Mouse (Mus musculus): ENCODE results near the gene Gm28053. TPM values are rescaled to one million over a fixed set of nuclear protein-coding genes. Genes with fewer than 3 reads are reported as not detected.

Gene Gm28053
- total RNA-seq, 2 experiments from 2014 or later: not detected

Other genes with a start within 250 kb of the Gm28053 start
- gene Atp6v0e2, start 181.0 kb upstream of the Gm28053 start, total RNA-seq (2021): 10 to 100 TPM; 43.0 to 45.0 TPM
- 10 to 100 TPM; 14.0 to 15.0 TPM for gene Lrrc61, start 163.8 kb upstream of the Gm28053 start, total RNA-seq (2021)
- gene Rarres2, start 145.8 kb upstream of the Gm28053 start, total RNA-seq (2021): 10 to 100 TPM; 19.7 to 35.5 TPM
- gene Gm45021, start 129.0 kb upstream of the Gm28053 start, total RNA-seq (2021): not detected
- 10 to 100 TPM; 21.0 to 23.0 TPM for gene Repin1, start 124.7 kb upstream of the Gm28053 start, total RNA-seq (2021)
- gene Gm44965, start 124.7 kb upstream of the Gm28053 start, total RNA-seq (2021): 1 to 10 TPM in 1 of 2 experiments, not detected in 1; 1.5 TPM
- gene Zfp775, start 116.5 kb upstream of the Gm28053 start, total RNA-seq (2021): 1 to 10 TPM; 6.5 to 6.9 TPM
- gene AI854703, start 91.8 kb upstream of the Gm28053 start, total RNA-seq (2021): under 1 TPM; 0.24 to 0.38 TPM
- gene Gimap8, start 71.4 kb upstream of the Gm28053 start, total RNA-seq (2021): 1 to 10 TPM; 2.1 to 3.0 TPM
- under 1 TPM; 0.51 to 0.67 TPM for gene Gimap9, start 42.5 kb upstream of the Gm28053 start, total RNA-seq (2021)
- gene Gimap4, start 34.1 kb upstream of the Gm28053 start, total RNA-seq (2021): 1 to 10 TPM; 5.1 to 7.7 TPM
- gene Gimap6, start 10.4 kb upstream of the Gm28053 start, total RNA-seq (2021): 10 to 100 TPM; 10.7 to 11.5 TPM
- not detected for gene Gimap7, start within 50 bp of the Gm28053 start, total RNA-seq (2021)
- 1 to 10 TPM; 2.5 to 5.0 TPM for gene Gimap1, start 20.4 kb downstream of the Gm28053 start, total RNA-seq (2021)
- 1 to 10 TPM; 1.6 to 3.3 TPM for gene Gimap5, start 27.6 kb downstream of the Gm28053 start, total RNA-seq (2021)
- under 1 TPM in 1 of 2 experiments, not detected in 1; 0.32 TPM for gene Gimap3, start 52.2 kb downstream of the Gm28053 start, total RNA-seq (2021)
- gene Tmem176a, start 122.3 kb downstream of the Gm28053 start, total RNA-seq (2021): 1 to 10 TPM; 4.3 to 4.9 TPM
- 10 to 100 TPM; 11.4 to 15.2 TPM for gene Tmem176b, start 122.9 kb downstream of the Gm28053 start, total RNA-seq (2021)
- not detected for gene Aoc1, start 154.3 kb downstream of the Gm28053 start, total RNA-seq (2021)
- gene 1600015I10Rik, start 211.3 kb downstream of the Gm28053 start, total RNA-seq (2021): not detected